Mouse (Mus musculus) brown adipose tissue, adult 24 weeks (tissue): ENCODE measurements around the gene Gm10681. TPM values are rescaled to one million over a fixed set of nuclear protein-coding genes. Genes with fewer than 3 reads are reported as not detected.
"Not testable (repeated sequence)": the region's sequence is repeated elsewhere in the genome, so short reads cannot be mapped to it uniquely, and the experiment has no call there.

ENCODE experiments used
- H3K27ac ChIP-seq: fragments of 200-500 bp; replicated peaks from 2 replicates; pipeline ENCODE4 v1.5.1; 2012; ENCODE audit warnings: low read depth, mild to moderate bottlenecking, low read length
- H3K4me1 ChIP-seq: fragments of 200-500 bp; 2 replicates; pipeline ENCODE4 v1.6.1; 2012; ENCODE audit warnings: low read length, mixed read lengths; ENCODE audit not compliant: control insufficient read depth, insufficient read depth, insufficient read length
- H3K4me3 ChIP-seq: fragments of 200-500 bp; 2 replicates; pipeline ENCODE4 v1.5.1; 2012; ENCODE audit warnings: low read depth, mild to moderate bottlenecking, low read length, moderate library complexity; ENCODE audit not compliant: insufficient read depth
- polyA plus RNA-seq: library from polyadenylated mRNA; stranded (reverse); fragments of >200 nt; gene quantifications from 2 replicates; pipeline ENCODE4 v1.2.4, GENCODE M21; 2012; ENCODE audit not compliant: missing spikeins, insufficient read depth, insufficient read length

The Gm10681 gene
- polyA plus RNA-seq = not detected in 2 replicates

DNA sequence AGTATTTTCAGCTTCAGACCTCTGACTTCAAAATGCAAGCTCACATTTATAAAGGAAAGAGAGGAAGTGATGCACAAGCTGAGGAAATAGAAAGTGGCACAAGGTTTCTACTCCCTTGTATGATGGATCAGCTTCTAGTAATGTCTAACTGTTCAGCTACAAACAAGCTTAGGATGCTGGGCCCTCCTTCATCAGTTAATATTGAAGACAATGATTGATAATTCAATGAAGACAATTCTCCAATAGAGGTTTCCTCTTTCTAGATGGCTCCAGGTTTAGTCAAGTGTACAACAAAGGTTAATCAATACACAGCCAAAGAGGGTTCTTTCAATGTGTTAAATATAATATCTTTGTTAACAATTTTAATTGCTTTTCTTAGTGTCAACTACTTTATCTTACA lies at the start of gene Gm10681:
TSS of gene Gm10681 (minus strand) at position 101 of the 400 bp plus-strand sequence.
- Histone ChIP-seq H3K4me3 (no peak within 1 kb of the TSS), H3K27ac (no peak within 1 kb of the TSS), H3K4me1 (no peaks in the 10 kb centered on the region)

DNA sequence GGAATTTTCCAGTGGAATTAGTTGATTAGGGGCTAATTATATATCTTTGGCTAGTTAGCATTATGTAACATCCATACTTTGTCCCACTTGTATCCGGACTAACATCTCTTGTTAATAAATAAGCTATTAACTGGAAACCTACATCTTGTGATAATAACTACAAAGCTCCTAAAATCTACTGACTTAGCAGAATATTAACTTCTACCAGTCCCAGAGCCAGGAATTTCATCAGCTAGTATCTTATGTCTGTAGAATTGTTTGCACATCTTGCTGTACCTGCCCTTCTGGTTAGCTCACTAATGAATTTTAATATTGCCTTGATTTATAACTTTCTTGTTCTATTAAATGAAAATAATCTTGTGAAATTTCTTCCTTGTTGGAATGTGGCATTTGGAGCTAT lies 46.5 kb upstream of the Gm10681 start:
- Histone ChIP-seq H3K27ac (no peak overlapping the region), H3K4me1 (no peaks in the 10 kb centered on the region), H3K4me3 (no peak overlapping the region)

DNA sequence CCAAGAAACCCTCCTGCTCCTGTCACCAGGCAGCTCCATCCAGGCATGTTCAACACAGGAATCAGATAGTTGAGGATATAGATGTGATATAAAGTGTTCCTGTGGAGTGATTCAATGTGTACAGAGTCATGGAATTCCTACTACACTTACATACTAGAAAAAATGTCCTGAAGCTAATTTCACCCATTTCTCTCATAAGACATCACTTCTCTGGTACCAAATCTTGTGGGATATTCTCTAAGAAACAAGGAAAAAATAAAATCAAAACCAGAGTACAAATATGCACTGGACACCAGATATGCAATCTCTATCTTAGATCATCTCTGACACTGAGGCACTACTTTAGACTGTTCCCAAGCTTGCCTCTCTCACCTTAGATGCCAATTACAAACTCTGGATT lies 41.5 kb upstream of the Gm10681 start, which contains the start of gene Hsd3b5:
TSS of gene Hsd3b5 (minus strand) at position 101 of the 400 bp plus-strand sequence.
- no peak within 1 kb of the TSS for H3K27ac ChIP-seq
- no peak within 1 kb of the TSS for H3K4me3 ChIP-seq

DNA sequence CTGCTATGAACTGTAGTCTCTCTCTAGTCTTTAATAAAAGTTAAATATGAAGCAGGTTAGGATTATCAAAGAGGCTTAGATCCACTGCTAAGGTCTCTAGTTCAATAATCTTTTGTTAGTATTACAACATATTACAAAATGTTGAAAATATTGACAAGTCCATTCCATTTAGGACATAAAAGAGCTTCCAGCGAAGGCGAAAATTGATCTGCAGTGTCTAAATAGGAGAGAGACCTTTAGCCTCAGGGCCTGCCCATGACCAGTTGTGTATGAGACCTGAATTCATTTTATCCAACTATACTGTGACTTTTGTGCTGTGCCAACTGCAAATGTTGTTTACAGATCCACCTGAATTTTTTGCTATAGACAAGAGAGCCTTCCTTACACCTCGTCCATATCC lies 41.0 kb upstream of the Gm10681 start:
- Histone ChIP-seq H3K4me1 (no peaks in the 10 kb centered on the region), H3K27ac (no peak overlapping the region), H3K4me3 (no peak overlapping the region)

More for the DNA sequence above, 41.5 kb upstream of the Gm10681 start, which contains the start of gene Hsd3b5:
- H3K4me1 ChIP-seq = no peaks in the 10 kb centered on the region

- H3K27ac ChIP-seq, H3K4me3 ChIP-seq, H3K4me1 ChIP-seq: not testable (repeated sequence)
Observed at GRCm38 (mm10) chr3:98616786-98617185, 28.2 kb upstream of the Gm10681 start.

GRCm38 (mm10) chr3:98616244-98616643 lies 27.6 kb upstream of the Gm10681 start:
- not testable (repeated sequence) for H3K4me3 ChIP-seq, H3K27ac ChIP-seq, H3K4me1 ChIP-seq

GRCm38 (mm10) chr3:98614406-98614927 lies 25.9 kb upstream of the Gm10681 start:
- not testable (repeated sequence) for H3K4me1 ChIP-seq, H3K4me3 ChIP-seq, H3K27ac ChIP-seq

- H3K4me3 ChIP-seq = no peak overlapping the region
- H3K27ac ChIP-seq = no peak overlapping the region
- no peaks in the 10 kb centered on the region for H3K4me1 ChIP-seq
Observed at GRCm38 (mm10) chr3:98613963-98614362, 25.4 kb upstream of the Gm10681 start.

GRCm38 (mm10) chr3:98613540-98613939 lies 24.9 kb upstream of the Gm10681 start:
- H3K27ac ChIP-seq, H3K4me3 ChIP-seq, H3K4me1 ChIP-seq: not testable (repeated sequence)

DNA sequence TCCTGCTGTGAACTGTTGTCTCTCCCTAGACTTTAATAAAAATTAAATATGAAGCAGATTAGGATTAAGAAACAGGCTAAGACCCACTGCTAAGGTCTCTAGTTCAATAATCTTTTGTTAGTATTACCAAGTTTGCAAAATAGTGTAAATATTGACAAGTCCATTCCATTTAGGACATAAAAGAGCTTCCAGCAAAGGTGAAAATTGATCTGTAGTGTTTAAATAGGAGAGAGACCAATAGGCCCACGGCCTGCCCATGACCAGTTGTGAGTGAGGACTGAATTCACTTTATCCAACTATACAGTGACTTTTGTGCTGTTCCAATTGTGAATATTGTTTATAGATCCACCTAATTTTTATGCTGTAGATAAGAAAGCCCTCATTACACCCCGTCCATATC lies 886 bp downstream of the Gm10681 start:
- Histone ChIP-seq H3K27ac (no peak overlapping the region), H3K4me3 (no peak overlapping the region), H3K4me1 (no peaks in the 10 kb centered on the region)

DNA sequence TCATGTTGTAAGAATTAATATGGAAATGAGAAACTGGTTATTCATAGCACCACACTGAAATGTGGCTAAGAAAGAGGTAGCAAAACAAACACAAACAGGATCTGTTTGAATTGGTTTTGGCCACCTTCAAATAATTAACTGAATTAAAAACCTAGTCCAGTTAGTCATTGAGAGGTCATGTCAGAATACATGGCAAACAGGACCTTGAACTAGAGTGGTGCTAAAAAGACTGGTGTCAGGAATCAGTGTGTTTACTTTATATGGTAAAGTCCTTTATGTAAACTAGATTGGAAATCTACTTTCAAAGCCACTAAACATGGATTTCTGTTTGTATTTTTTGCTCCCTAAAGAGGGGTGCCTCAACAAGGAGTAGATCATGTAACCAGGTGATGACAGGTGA lies 6.0 kb downstream of the Gm10681 start:
- not testable (repeated sequence) for H3K27ac ChIP-seq, H3K4me1 ChIP-seq, H3K4me3 ChIP-seq

DNA sequence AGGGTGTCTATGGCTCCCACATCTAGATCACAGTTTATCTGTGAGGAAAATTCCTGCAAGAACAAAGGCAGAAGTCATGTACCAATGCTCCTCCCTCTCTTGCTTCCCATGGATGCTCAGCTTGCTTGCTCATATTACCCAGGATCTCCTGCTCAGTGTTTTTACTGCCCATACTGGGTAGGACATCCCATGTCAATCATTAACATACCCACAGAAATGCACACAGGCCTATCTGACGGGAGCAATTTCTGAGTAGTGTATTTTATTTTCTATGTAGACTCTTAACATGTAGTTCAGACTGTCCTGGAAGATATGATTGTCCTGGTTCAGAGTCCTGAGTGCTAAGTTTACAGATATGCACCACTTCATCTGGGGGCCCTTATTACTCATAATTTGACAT lies 6.4 kb downstream of the Gm10681 start:
- not testable (repeated sequence) for H3K4me3 ChIP-seq, H3K27ac ChIP-seq, H3K4me1 ChIP-seq

DNA sequence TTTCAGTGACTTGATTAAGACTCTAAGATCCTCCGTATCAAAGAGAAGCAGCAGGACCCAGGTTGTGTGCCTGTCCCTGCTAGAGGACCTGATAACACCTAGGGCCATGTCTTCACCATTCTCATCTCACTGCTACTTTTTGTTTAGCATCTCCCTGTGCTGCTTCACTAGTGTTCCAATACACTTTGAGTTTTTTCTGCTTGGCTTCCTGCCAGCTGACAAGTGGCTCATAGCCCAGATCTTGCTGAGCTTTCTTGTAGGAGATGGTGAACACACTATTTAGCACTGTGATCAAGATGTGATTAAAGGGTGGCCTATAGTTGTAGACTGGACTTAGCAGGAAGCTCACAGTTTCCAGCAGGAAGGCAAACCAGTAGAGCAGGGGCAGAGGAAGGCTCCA lies 7.6 kb downstream of the Gm10681 start:
- H3K4me3 ChIP-seq, H3K4me1 ChIP-seq: not testable (repeated sequence)

DNA sequence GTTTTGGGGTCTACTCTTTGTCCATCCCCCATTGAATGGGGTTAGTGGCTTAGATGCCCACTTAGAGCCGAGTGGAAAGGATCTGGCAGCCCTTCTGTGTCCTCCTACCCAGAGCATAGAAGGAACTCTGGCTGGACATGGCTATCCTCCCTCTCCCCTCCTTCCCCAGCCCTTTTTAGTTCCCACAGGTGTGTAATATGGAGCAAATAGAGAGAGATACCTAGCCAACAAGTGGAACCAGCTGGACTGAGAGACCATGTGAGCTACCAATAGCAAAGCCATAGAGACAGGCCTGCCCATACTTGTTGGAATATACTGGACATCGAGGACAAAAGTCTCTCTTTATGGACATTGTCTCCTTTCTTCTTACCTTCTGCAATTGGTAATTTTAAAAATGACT lies 20.9 kb downstream of the Gm10681 start:
- H3K4me1 ChIP-seq, H3K27ac ChIP-seq, H3K4me3 ChIP-seq: not testable (repeated sequence)

More for the DNA sequence above, 7.6 kb downstream of the Gm10681 start:
- not testable (repeated sequence) for H3K27ac ChIP-seq

DNA sequence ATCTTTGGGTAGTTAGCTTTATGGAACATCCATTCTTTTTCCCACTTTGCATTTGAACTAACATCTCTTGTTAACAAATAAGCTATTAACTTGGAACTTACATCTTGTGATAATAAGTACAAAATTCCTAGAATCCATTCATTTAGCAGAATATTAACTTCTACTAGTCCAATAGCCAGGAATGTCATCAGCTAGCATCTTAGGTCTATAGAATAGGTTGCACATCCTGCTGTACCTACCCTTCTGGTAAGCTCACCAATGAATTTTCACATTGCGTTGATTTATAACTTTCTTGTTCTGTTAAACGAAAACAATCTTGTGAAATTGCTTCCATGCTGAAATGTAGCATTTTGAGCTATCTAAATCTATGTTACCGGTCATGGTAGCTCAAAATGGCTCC lies 23.7 kb downstream of the Gm10681 start:
- H3K27ac ChIP-seq, H3K4me1 ChIP-seq, H3K4me3 ChIP-seq: not testable (repeated sequence)

GRCm38 (mm10) chr3:98563831-98564230 lies 24.8 kb downstream of the Gm10681 start:
- not testable (repeated sequence) for H3K4me1 ChIP-seq, H3K27ac ChIP-seq, H3K4me3 ChIP-seq
